Mouse (Mus musculus): ENCODE measurements around the gene Galnt18. TPM values are rescaled to one million over a fixed set of nuclear protein-coding genes. Genes with fewer than 3 reads are reported as not detected.

Galnt18 gene
- 35.3 and 35.6 TPM in 2 replicates for polyA plus RNA-seq (2015; fragmentation: Nextera tagmentation; extraction: Ambion mirVana)

DNA sequence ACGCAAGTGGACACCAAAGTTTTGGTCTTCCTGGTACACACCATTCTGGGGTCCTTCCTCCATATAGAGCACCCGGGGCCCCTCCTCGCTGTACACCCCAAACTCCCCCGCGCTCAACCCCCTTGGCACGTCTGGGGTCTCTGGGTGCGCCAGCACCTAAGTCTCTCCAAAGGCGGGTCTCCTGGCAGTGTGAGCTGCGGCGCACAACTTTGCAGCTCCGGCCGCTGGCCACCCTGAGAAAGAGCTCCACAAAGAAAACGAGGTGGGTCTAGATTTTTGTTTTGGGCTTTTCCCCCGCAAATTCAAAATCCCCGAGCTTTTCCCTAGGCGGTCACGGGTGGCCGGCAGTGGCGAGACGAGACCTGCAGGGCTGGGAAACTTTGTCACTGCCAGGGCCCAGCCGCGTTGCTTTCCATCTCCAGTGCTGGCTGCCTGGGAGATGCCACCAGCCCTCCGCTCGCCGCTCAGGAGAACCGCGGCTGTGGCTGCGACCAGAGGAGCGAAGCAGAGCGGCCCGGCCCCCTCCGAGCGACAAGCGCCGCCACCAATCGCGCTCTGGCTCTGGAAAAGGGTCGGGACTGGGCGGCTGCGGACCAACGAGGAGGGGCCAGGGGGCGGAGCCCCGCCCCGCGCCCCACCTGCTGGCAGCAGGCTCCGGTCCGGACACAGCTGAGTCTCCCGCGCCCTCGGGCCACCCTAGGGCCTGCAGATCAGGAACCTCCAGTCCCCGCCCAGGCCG lies at the start of gene Galnt18:
TSS of gene Galnt18 (minus strand) at position 474 of the 739 bp plus-strand sequence.
- ATAC-seq (ENCODE audit: insufficient read depth, low FRiP score) = peak; percentile 97
- 1% methylated on average over 51 of the region's 52 CpGs for WGBS
- peaks cover 3% of the 10 kb centered on the region; the same call in 1 of the 2 replicates for H3K4me1 ChIP-seq (ENCODE audit: control insufficient read depth, insufficient read depth, low read length)
- peak within 1 kb of the TSS; percentile 94 for H3K4me2 ChIP-seq (ENCODE audit: low read depth, low read length)
- peak within 1 kb of the TSS; percentile 82 for H3K9ac ChIP-seq (ENCODE audit: low read length)
- H3K9me3 ChIP-seq (replicated peaks; ENCODE audit: control insufficient read depth, low read length) = no peaks in the 10 kb centered on the region
- H3K36me3 ChIP-seq (ENCODE audit: control insufficient read depth, insufficient read depth, low read length) = no peaks in the 10 kb centered on the region
- H3K4me3 ChIP-seq (replicated peaks; ENCODE audit: low read length) = peak within 1 kb of the TSS; percentile 70
- peak within 1 kb of the TSS; percentile 51 for H3K27ac ChIP-seq (ENCODE audit: low read length)
- H3K27me3 ChIP-seq (ENCODE audit: control insufficient read depth, insufficient read depth, low read length) = no peaks in the 10 kb centered on the region

- ATAC-seq (ENCODE audit: insufficient read depth, low FRiP score) = no peak
- H3K9ac ChIP-seq (ENCODE audit: low read length) = no peak overlapping the region
- no peaks in the 10 kb centered on the region for H3K27me3 ChIP-seq (ENCODE audit: control insufficient read depth, insufficient read depth, low read length)
- no peaks in the 10 kb centered on the region for H3K9me3 ChIP-seq (replicated peaks; ENCODE audit: control insufficient read depth, low read length)
- no peak overlapping the region for H3K27ac ChIP-seq (ENCODE audit: low read length)
- 83% methylated on average over 1 of the region's 1 CpGs for WGBS
- no peak overlapping the region for H3K4me2 ChIP-seq (ENCODE audit: low read depth, low read length)
- H3K4me3 ChIP-seq (replicated peaks; ENCODE audit: low read length) = no peak overlapping the region
- no peaks in the 10 kb centered on the region for H3K4me1 ChIP-seq (ENCODE audit: control insufficient read depth, insufficient read depth, low read length)
- no peaks in the 10 kb centered on the region for H3K36me3 ChIP-seq (ENCODE audit: control insufficient read depth, insufficient read depth, low read length)
These were observed 47.6 kb upstream of the Galnt18 start for GRCm38 (mm10) chr7:111827337-111827736.

DNA sequence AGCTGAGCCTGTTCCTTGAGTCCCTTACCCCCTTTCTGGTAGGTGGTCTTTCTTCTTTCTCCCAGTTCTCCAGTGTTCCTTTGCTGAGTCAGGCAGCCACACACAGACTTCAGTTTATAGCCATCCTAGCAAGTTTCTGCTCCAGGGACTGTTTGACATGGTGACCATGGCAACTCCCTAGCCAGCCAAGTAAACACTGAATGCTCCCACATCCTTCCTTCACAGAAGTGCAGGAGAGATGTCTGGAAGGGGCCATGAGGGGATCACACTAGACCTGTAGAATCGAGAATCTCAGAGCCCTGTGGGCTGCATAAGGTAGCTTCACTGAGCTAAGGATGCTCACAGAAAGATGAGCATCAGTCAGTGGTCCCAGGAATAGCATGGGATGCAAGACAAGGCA lies 33.3 kb upstream of the Galnt18 start:
- Histone ChIP-seq H3K27ac (ENCODE audit: low read length) (no peak overlapping the region), H3K36me3 (ENCODE audit: control insufficient read depth, insufficient read depth, low read length) (no peaks in the 10 kb centered on the region), H3K27me3 (ENCODE audit: control insufficient read depth, insufficient read depth, low read length) (no peaks in the 10 kb centered on the region), H3K9me3 (replicated peaks; ENCODE audit: control insufficient read depth, low read length) (no peaks in the 10 kb centered on the region), H3K4me3 (replicated peaks; ENCODE audit: low read length) (no peak overlapping the region), H3K4me1 (ENCODE audit: control insufficient read depth, insufficient read depth, low read length) (peaks cover 2% of the 10 kb centered on the region; the same call in 1 of the 2 replicates), H3K9ac (ENCODE audit: low read length) (no peak overlapping the region), H3K4me2 (ENCODE audit: low read depth, low read length) (no peak overlapping the region)
- WGBS = 41% methylated on average over 1 of the region's 1 CpGs
- peak; percentile 83; the same call in 1 of the 2 replicates for ATAC-seq (ENCODE audit: insufficient read depth, low FRiP score)

DNA sequence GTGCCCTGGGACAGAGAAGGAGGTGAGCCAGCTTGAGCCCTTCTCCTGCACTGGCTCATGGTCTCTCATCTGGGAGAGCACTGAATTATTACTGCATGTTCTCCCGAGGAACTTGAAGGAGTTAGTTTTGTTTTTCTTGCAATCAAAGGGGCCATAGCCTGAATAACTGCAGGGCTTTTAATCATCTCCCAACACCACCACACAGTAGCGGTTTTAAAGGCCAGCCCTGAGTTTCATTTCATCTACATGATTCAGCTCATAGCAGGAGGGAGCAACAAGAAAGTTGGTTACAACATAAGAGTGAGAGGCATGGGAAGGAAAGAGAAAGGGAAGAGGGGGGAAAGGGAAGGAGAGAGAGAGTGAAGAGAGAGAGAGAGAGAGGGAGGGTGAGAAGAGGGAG lies 31.3 kb upstream of the Galnt18 start:
- H3K4me3 ChIP-seq (replicated peaks; ENCODE audit: low read length) = no peak overlapping the region
- H3K9ac ChIP-seq (ENCODE audit: low read length) = no peak overlapping the region
- H3K4me1 ChIP-seq (ENCODE audit: control insufficient read depth, insufficient read depth, low read length) = peaks cover 2% of the 10 kb centered on the region; the same call in 1 of the 2 replicates
- WGBS = 34% methylated on average over 2 of the region's 2 CpGs
- no peaks in the 10 kb centered on the region for H3K36me3 ChIP-seq (ENCODE audit: control insufficient read depth, insufficient read depth, low read length)
- H3K4me2 ChIP-seq (ENCODE audit: low read depth, low read length) = no peak overlapping the region
- H3K27ac ChIP-seq (ENCODE audit: low read length) = no peak overlapping the region
- no peaks in the 10 kb centered on the region for H3K9me3 ChIP-seq (replicated peaks; ENCODE audit: control insufficient read depth, low read length)
- H3K27me3 ChIP-seq (ENCODE audit: control insufficient read depth, insufficient read depth, low read length) = no peaks in the 10 kb centered on the region
- ATAC-seq (ENCODE audit: insufficient read depth, low FRiP score) = no peak

DNA sequence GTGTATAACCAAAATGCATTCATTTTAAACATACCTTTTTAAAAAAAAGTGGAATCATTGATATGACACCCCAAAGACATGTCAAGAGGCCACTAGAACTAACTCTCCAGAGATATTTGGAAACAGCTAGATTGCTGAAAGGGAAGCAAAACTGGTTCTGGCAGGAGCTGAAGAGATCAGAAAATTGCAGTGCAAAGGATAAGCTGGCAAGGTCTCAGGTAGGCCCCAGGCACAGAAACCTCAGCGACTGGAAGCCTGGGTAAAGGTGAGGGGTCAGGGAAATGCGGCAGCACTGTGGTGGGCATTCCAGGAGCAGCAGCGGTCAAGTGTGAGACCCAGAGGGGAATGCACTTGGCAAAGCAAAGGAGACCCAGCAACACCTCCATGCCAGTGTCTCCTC lies 30.0 kb upstream of the Galnt18 start:
- H3K4me2 ChIP-seq (ENCODE audit: low read depth, low read length) = no peak overlapping the region
- no peak overlapping the region for H3K9ac ChIP-seq (ENCODE audit: low read length)
- H3K9me3 ChIP-seq (replicated peaks; ENCODE audit: control insufficient read depth, low read length) = no peaks in the 10 kb centered on the region
- no peak overlapping the region for H3K4me3 ChIP-seq (replicated peaks; ENCODE audit: low read length)
- 66% methylated on average over 3 of the region's 3 CpGs for WGBS
- no peak overlapping the region for H3K27ac ChIP-seq (ENCODE audit: low read length)
- peaks cover 2% of the 10 kb centered on the region; the same call in 1 of the 2 replicates for H3K4me1 ChIP-seq (ENCODE audit: control insufficient read depth, insufficient read depth, low read length)
- H3K27me3 ChIP-seq (ENCODE audit: control insufficient read depth, insufficient read depth, low read length) = no peaks in the 10 kb centered on the region
- no peak for ATAC-seq (ENCODE audit: insufficient read depth, low FRiP score)
- no peaks in the 10 kb centered on the region for H3K36me3 ChIP-seq (ENCODE audit: control insufficient read depth, insufficient read depth, low read length)

GRCm38 (mm10) chr7:111806083-111806482 lies 26.3 kb upstream of the Galnt18 start:
- peak; percentile 73; the same call in 1 of the 2 replicates for ATAC-seq (ENCODE audit: insufficient read depth, low FRiP score)

GRCm38 (mm10) chr7:111804646-111805045 lies 24.9 kb upstream of the Galnt18 start:
- Histone ChIP-seq H3K27ac (ENCODE audit: low read length) (no peak overlapping the region), H3K9me3 (replicated peaks; ENCODE audit: control insufficient read depth, low read length) (no peaks in the 10 kb centered on the region), H3K4me1 (ENCODE audit: control insufficient read depth, insufficient read depth, low read length) (no peaks in the 10 kb centered on the region), H3K27me3 (ENCODE audit: control insufficient read depth, insufficient read depth, low read length) (no peaks in the 10 kb centered on the region), H3K4me3 (replicated peaks; ENCODE audit: low read length) (no peak overlapping the region), H3K9ac (ENCODE audit: low read length) (no peak overlapping the region), H3K36me3 (ENCODE audit: control insufficient read depth, insufficient read depth, low read length) (no peaks in the 10 kb centered on the region), H3K4me2 (ENCODE audit: low read depth, low read length) (no peak overlapping the region)
- WGBS = 89% methylated on average over 4 of the region's 4 CpGs
- ATAC-seq (ENCODE audit: insufficient read depth, low FRiP score) = no peak

More at GRCm38 (mm10) chr7:111806083-111806482, 26.3 kb upstream of the Galnt18 start:
- Histone ChIP-seq H3K27me3 (ENCODE audit: control insufficient read depth, insufficient read depth, low read length) (no peaks in the 10 kb centered on the region), H3K9me3 (replicated peaks; ENCODE audit: control insufficient read depth, low read length) (no peaks in the 10 kb centered on the region), H3K4me1 (ENCODE audit: control insufficient read depth, insufficient read depth, low read length) (no peaks in the 10 kb centered on the region), H3K27ac (ENCODE audit: low read length) (no peak overlapping the region), H3K36me3 (ENCODE audit: control insufficient read depth, insufficient read depth, low read length) (no peaks in the 10 kb centered on the region), H3K4me3 (replicated peaks; ENCODE audit: low read length) (no peak overlapping the region), H3K4me2 (ENCODE audit: low read depth, low read length) (no peak overlapping the region), H3K9ac (ENCODE audit: low read length) (no peak overlapping the region)
- 95% methylated on average over 1 of the region's 1 CpGs for WGBS

- no peaks in the 10 kb centered on the region for H3K4me1 ChIP-seq (ENCODE audit: control insufficient read depth, insufficient read depth, low read length)
- ATAC-seq (ENCODE audit: insufficient read depth, low FRiP score) = no peak
- WGBS = 67% methylated on average over 5 of the region's 5 CpGs
- H3K9ac ChIP-seq (ENCODE audit: low read length) = no peak overlapping the region
- H3K36me3 ChIP-seq (ENCODE audit: control insufficient read depth, insufficient read depth, low read length) = no peaks in the 10 kb centered on the region
- H3K27ac ChIP-seq (ENCODE audit: low read length) = no peak overlapping the region
- no peaks in the 10 kb centered on the region for H3K27me3 ChIP-seq (ENCODE audit: control insufficient read depth, insufficient read depth, low read length)
- no peak overlapping the region for H3K4me3 ChIP-seq (replicated peaks; ENCODE audit: low read length)
- no peak overlapping the region for H3K4me2 ChIP-seq (ENCODE audit: low read depth, low read length)
- no peaks in the 10 kb centered on the region for H3K9me3 ChIP-seq (replicated peaks; ENCODE audit: control insufficient read depth, low read length)
These were observed 21.0 kb upstream of the Galnt18 start for GRCm38 (mm10) chr7:111800785-111801184.

DNA sequence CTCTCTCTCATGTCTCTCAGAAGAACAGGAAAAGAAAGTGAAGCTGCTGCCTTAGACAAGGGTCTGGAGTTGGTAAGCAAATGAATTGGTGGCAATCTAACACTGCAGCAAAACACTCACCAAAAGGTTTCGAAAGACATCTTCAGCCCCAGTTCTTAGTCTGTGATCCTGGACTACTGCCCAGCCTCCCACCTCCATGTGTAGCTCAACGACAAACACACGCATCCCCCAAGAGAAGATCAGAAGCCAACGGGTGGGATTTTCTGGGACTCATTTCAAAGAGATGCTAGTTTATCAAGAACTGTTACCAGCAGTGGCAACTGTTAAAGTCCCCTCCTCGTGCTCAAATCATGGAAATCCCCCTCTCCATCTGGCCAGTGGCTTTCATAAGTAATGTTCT lies 20.3 kb upstream of the Galnt18 start:
- ATAC-seq (ENCODE audit: insufficient read depth, low FRiP score) = no peak
- Histone ChIP-seq H3K27me3 (ENCODE audit: control insufficient read depth, insufficient read depth, low read length) (no peaks in the 10 kb centered on the region), H3K9ac (ENCODE audit: low read length) (no peak overlapping the region), H3K27ac (ENCODE audit: low read length) (no peak overlapping the region), H3K9me3 (replicated peaks; ENCODE audit: control insufficient read depth, low read length) (no peaks in the 10 kb centered on the region), H3K36me3 (ENCODE audit: control insufficient read depth, insufficient read depth, low read length) (no peaks in the 10 kb centered on the region), H3K4me3 (replicated peaks; ENCODE audit: low read length) (no peak overlapping the region), H3K4me2 (ENCODE audit: low read depth, low read length) (no peak overlapping the region), H3K4me1 (ENCODE audit: control insufficient read depth, insufficient read depth, low read length) (no peaks in the 10 kb centered on the region)
- 76% methylated on average over 5 of the region's 5 CpGs for WGBS
